Mouse (Mus musculus) mouse embryonic stem cell (cell line): ENCODE results near the gene Rad51b.

Experiments
- in situ Hi-C, 2 experiments: fragments of 300-500 bp; cut with MboI; formaldehyde crosslinking; loops; 1 replicate in 1 of 2; 3 replicates in 1 of 2; pipeline ENCODE4 v1.14.3; 2019 to 2020; ENCODE audit warnings: low sequenced_read_pairs in 2 of 2, low pct_unique_long_range_greater_than_20kb in 1 of 2, mixed read lengths in 1 of 2; ENCODE audit not compliant: unreplicated experiment in 1 of 2

The Rad51b gene

DNA sequence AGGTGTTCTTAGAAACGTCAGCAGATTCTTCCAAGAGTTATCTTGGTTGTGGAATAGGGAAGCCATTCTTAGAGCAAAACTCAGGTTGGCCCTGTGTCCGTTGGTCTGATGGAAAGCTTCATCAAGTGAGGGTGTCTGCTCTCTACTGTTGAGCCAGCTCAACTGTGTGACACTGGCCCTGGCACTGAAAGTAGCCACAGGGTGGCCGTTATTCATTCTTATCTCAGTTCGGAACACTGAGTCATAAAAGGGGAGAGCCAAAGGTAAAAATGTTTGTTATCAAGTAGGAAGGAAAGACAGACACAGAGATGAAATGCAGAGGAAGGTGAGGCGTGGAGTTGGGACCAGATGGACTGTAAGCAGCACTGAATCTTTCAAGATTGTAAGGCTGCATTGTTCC is 379.8 kb downstream of the Rad51b start:
- in situ Hi-C loops: no loop called here

DNA sequence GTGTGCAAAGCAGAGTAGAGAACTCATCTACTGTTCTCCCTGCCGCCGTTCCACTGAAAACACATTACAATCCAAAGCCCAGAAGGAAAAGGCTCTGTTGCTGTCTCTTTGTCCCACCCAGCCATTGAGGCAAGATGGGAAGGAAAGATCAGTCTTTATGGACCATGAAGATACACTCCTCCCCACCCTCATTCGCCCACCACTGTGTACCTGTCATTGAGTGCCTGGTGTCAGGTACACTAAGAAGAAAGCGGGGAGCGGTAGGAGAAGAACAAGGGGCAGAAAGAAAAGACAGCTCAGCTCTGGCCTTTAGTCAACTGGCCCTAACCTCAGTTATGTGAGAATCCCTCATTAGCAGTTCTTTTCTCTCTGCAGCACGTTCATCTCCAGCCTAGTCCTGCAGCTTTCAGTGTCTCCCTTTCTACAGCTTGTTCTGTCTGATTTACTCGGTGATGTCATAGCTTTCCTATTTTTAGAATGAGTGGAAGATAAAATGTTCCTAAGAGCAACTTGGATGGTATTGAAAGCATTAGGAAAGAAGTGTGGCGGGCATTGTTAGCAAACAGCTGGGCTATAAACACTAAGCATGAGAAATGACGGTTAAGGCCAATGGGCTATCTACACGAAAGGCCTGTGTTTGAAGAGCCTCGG is 382.3 kb downstream of the Rad51b start:
- in situ Hi-C loops: no loop called here

DNA sequence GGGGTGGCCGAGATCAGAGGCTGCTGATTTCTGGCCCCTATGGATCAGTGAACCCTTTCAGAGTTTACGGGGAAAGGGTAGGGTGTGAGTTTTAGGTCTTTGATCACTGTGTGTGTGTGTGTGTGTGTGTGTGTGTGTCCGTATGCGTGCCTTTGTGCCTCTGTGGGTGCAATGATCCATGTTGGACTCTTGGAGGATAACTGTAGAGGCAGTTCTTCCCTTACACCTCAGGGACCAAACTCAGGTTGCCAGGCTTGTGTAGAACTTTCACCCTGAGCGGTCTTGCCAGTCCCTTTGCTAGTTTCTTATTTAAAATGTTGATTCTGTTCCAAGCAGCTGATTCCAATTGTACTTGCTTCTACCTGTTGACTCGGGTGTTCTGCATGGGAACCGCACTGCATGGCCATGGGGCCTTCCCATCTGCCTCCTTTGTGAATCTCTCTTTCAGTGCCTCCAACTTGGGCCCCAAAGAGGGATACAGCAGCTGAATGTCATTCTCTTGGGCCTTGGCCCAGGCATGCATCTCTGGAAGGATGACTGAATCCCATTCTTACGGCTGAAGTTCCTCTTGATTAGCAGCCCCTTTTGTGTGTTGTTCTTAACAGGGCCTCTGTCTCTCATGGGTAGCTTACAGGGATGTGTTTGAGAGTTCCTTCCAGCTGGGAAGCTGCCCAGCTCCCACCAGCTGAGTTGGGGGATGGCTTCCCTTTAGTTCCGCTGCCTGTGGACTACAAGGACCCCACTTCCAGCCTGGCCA is 383.0 kb downstream of the Rad51b start:
- in situ Hi-C loops: no loop called here

DNA sequence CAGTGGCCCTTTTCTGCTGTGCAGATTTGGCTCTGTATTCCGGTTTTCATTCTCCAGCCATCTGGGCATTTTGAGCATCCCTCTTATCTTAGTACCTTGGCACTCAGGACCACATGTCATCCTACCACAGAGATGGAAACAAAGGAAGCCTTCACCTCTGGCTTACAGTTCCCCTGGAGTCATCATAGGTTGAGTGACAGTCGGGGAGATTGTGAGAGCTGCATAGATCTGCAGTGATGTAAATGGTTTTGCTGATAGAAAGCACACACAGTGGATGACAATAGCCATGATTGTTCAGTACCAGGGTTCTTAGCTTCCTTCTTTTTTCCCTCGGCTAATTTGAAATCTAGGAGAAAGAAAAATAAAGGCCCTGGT is 383.6 kb downstream of the Rad51b start:
- in situ Hi-C loops: no loop called here

DNA sequence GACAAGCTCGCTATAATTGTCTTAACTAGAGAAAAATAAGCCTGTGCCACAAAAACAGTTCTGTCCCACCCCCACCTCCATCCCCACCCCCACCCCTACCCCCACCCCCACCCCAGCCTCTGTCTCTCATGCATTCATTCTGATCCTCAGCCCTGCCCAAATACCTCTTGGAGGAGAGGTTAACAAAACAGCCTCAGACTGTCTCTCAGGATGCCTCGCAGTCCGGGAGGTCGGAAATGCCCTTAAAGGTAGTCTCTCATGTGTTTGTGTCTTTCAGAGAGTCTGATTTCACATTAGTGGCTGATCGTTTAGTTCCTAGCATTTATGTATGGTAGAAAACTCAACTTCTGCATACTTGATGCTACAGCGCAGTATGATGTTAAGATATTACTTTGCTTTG is 384.5 kb downstream of the Rad51b start:
- in situ Hi-C loops: no loop called here

DNA sequence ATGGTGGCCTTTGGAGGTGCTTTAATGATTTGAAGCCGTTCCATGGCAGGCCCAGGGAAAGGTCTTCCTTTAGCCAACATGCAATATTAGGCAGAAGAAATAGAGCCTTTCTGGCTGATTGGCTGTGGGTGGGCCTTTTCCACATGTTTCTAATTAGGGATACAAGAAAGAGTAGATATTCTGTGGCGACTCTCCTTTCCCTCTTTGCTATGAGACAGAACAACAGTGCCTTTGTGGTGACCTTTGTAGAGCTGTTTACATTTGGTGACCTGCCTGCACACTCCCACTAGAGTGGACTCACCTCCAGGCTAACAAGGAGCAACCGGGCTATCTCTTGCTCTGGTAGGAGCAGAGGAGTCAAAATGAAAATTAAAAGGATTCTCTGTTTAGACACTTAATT is 386.3 kb downstream of the Rad51b start:
- in situ Hi-C loops: no loop called here

DNA sequence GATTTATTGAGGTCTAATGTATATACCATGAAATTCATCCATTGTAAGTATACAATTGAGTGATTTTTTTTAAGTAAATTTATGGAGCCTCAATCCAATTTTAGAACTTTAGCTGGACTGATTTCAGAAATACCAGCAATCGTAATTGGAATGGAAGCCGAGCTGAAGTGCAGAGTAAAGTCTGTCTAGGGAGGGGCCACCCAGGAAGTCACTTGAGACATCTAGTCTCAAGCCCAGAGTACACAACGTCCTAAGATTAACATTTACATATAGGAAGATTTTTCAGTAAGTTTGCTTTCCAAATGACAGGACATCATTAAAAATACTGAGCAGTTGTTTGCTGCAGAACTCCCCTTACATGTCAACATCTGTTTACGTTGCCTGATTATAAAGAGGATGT is 386.7 kb downstream of the Rad51b start:
- in situ Hi-C loops: no loop called here

DNA sequence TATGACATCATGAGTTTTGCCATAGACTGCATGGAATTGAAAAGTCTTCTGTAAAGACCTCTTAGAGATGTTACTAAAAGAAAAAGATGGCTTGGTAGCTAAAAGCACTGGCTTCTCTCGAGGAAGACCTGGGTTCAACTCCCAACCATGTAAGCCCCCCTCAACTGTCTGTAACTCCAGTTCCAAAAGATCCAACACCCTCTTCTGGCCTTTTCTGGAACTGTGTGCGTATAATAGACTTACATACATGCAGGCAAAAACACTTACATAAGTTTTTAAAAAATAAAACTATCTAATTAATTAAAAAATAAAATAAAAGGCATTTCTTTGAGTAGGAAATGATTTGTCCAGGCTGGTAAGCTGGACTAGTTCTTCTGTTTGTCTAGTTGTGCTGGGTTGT is 387.3 kb downstream of the Rad51b start:
- in situ Hi-C loops: no loop called here

DNA sequence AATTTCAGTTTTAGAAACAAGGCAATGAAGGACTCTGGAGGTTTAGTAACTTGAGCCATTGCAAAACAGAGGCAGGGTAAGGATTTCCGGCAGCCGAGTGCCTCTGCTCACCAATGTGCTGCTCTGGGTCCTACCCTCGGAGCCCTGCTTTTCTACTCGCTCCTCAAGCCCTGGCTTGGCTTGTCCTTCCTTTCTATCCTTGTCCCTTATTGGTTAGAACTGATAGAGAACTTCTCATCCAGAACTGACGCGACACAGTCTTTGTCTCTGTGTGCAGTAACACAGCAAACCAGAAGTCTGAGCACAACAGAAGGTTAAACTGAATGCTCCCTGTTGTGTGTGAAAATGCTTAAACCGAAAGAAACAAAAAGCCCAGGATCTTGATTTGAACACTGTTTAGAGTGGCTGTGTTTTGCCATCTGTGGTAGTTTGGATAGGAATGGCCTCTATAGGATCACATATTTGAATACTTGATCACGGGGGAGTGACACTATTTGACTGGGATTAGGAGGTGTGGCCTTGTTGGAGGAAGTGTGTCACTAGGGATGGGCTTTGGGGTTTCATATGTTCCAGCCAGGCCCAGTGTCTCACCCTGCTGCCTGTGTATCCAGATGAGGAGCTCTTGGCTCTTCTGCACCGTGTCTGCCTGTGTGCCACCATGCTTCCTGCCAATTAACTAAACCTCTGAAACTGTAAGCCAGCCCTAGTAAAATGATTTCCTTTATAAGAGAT is 389.7 kb downstream of the Rad51b start:
- in situ Hi-C loops: no loop called here

DNA sequence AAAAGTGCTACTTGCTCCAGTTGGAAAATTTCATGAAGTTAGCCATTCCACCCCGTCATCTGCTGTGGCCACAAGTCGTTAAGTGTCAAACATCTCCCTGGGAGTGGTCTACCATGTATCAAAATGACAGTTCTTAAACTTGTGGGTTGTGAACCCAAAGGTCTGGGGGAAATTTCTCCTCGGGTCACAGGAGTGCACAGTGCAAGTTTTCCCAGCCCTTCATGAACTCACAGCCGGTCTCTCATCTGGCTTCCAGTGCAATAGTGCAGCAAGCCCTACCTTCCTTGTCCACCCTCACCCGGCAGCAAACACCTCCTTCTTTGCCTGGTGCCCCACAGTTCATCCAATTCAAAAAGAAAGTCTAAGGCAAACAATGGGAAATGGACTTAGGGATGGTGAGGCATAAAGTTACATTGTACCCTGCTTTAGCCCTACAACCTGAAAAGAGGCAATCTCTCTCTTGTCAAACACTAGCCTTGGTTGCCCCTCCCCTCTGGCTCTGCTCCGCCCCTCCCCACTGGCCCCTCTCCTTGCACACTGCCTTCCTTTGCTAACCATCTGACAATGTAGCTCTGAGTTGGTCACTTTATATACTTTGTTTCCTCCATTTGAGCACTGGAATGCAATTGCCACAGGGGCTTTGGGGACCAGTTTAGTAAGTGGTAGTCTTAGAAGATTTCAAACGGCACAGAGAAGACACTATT is 390.8 kb downstream of the Rad51b start:
- in situ Hi-C loops: no loop called here

DNA sequence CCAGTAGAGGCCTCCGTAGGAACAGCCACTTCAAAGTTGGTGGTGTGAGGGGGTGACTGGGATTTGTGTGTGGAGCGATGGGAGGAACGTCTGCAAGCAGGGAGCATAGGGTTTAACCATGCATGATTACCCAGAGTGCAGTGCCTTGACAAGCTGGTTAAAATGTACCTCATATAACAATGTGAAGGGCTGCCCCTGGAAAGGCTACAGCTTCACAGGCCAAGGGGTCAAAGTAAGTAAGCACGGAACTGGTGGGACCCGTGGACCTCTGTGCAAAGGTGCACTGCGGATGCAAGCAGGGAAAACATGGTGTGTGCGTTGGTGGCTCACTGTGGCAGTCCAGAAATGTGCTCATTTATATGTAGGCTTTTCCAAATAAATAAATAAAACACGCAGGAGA is 392.2 kb downstream of the Rad51b start:
- in situ Hi-C loops: no loop called here

DNA sequence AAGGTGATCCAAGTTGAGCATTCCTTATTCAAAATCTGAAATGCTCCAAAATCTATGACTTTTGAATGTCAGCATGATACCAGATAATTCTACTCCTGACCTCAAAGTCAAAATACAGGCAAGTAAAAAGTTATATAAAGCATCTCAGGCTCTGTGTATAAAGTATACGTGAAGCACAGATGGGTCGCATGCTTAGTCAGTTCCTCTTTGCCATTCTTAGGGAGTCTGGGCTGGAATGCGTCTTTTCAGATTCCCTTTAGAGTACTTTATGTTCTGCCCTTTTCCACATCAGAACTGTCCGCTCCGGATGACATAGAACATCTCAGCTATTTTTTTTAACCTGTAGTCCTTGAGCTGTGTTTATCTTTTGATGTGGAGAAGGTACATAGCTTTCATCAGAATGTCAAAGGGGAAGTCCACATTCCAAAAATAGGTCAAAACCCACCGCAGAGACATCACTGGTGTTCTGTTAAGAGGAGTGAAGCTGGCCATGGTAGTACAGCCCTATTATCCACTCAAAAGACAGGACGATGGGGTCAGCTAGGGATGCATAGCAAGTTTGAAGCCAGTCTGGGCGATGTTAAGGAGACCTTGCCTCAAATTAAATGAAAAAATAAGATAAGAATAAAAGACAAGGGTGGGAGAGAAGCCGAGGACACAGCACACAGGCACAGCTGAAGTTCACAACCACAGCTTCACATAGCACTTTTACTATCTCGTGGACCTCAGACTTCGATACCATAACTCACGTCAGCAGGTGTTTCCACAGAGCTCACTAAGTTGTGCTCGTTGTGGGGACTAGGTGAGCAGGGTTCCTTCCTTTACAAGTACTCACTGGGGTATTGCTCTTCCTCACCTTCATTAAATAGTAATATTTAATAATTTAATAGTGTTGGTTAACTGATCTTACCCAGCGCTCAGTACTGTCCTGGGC is 395.1 kb downstream of the Rad51b start:
- in situ Hi-C loops: no loop called here

DNA sequence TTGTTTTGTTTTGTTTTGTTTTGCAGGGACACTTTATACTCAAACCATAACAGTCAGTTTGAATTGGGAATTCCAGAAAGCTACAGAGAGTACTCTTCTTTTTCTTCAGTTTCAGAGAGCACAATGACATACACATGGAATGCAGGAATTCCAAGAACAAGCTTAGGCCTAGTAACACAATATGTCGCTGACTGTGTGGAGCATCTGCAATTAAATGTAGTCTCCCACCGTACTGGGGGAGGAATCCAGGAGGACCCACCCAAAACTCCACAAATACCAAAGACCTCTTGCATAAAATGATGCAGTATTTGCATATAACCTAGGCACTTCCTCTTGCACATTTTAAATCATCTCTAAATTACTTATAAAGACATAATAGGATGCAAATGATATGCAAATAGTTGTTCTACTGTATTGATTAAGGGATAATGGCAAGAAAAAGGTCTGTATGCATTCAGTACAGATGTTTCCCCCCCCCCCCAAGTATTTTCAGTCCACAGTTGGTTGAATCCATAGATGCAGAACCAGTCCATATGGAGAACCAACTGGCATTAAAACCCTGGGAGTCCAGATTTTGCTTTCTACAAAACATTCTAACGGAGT is 398.9 kb downstream of the Rad51b start:
- in situ Hi-C loops: no loop called here

DNA sequence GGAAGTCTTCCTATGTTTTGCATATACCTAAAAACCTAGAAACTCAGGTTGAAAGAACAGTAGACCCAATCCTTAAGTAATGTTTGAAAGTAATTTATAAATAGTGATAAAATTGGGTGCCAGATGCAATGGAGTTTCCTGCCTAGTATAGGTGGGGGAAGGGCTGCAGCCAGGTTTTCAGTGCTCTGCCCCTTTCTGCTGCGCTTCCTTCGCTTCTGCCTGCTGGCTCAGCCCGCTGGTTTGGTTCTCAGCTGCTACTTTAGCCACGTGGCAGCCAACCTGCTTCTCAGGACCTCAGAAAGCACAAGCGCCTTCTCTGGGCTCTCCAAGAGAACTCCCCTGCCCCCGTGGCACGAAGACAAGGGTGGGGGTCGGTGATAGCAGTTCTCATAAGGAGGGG is 406.5 kb downstream of the Rad51b start:
- in situ Hi-C loops: no loop called here

DNA sequence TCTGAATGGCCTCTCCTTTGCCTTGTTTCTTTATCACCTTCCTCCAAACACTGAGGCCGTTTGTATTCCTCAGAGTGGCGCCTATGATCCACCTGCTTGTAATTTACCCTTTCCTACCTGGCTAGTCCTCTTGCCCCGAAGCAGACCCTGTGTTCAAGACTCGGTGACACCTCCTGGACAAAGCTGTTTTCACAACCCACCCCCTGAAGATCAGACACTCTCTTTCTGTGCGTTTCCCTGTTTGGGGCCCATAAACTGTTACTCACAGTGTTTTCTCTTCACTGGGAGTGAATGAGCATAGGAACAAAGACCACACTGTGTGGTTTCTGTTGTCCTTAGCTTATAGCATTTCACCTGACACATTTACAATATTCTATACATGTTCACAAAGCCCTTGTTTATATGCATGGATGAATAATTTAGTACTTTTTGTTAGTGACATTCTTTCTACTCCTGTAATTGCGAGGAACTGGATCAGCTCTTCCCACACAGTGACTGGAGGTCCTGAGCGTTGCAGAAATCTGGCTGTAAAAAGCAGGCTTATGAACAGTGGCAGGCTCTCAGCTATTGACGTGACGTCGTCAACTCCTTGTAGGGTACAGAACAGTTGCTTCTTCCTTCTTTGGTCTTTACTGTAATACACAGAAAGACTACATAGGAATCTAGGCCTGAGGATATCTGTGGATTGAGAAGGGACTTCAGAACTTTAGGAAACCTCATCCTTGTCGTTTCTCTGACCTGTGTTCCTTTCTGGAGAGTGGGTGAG is 408.6 kb downstream of the Rad51b start:
- in situ Hi-C loops: no loop called here

DNA sequence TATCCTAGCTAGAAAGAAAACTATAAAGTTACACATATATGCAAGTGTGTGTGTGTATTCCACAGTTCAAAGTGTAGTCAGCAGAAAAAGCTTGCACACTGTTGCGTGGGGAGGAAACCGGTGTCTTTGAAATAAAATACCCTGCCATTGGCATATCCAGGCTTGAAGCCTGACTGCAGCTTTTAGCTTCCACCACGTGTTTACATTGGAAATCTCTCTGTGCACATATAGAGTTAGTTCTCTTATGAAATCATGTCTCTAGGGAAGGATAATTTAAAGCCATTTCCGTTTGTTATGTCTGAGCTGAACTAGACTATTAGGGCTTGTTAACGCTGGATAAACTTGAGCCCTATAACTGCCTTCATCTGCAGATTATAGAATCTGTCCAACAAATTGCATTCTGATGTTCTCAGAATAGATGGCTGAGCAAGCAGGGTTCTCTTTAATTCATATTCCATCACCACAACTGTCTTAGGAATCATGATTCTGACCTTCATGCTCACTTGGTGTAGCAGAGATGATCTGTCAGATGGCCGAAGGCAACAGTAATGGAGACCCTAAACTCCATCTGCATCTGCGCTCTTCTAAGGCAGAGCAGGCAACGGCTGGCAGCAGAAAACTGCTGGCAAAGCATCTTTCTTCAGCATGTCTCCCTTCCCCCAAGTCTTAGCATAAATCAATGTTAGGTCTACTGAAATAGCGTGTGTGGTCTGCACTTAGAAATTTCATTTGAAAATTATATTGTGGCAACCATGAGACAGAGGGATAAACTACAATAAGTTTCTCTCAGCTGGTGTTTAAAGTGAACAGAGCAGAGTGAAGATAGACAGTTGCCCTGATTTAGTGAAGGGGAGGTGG is 410.7 kb downstream of the Rad51b start:
- in situ Hi-C loops: no loop called here

DNA sequence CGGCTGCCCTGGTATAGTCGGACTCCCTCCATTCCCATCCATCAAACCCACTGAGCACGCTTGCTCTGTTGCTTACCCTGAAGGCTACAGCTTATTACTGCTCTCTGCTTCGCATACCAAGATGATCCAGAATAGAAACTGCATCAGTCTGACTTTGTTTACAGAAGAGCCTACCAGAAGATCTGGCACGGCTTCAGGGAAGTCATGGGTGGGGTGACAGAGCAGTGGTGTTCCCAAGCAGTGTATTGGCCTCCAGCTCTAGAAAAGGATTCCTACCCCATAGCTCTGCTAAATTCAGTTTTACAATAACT is 411.3 kb downstream of the Rad51b start:
- in situ Hi-C loops: no loop called here
